Mouse (Mus musculus) testis, adult 2 months (tissue): Measurements from ENCODE around the gene Gm38392. TPM values are rescaled to one million over a fixed set of nuclear protein-coding genes. Genes with fewer than 3 reads are reported as not detected.

ENCODE experiments used
- H3K27ac ChIP-seq: fragments of 200-500 bp; 2 replicates; pipeline ENCODE4 v1.5.1; 2012; ENCODE audit warnings: low read depth, low read length; ENCODE audit not compliant: control insufficient read depth, insufficient read depth
- H3K27me3 ChIP-seq: fragments of 200-500 bp; 2 replicates; pipeline ENCODE4 v1.6.1; 2012; ENCODE audit warnings: mild to moderate bottlenecking, low read length, moderate library complexity; ENCODE audit not compliant: control insufficient read depth, insufficient read depth
- H3K36me3 ChIP-seq: fragments of 200-500 bp; 2 replicates; pipeline ENCODE4 v1.6.1; 2012; ENCODE audit warnings: mild to moderate bottlenecking, low read length; ENCODE audit not compliant: control insufficient read depth, insufficient read depth
- H3K4me1 ChIP-seq: fragments of 200-500 bp; 2 replicates; pipeline ENCODE4 v1.6.1; 2012; ENCODE audit warnings: low read length; ENCODE audit not compliant: control insufficient read depth, insufficient read depth
- H3K4me3 ChIP-seq: fragments of 200-500 bp; 2 replicates; pipeline ENCODE4 v1.5.1; 2012; ENCODE audit warnings: low read depth, mild to moderate bottlenecking, low read length, moderate library complexity, mixed read lengths; ENCODE audit not compliant: control insufficient read depth
- CTCF ChIP-seq: fragments of 200-500 bp; IDR thresholded peaks from 2 replicates; pipeline ENCODE4 v1.5.1; 2012; ENCODE audit warnings: low read depth, mild to moderate bottlenecking, inconsistent platforms, low read length, moderate library complexity; ENCODE audit not compliant: control insufficient read depth, insufficient read depth, insufficient replicate concordance
- POLR2A ChIP-seq: fragments of 200-500 bp; IDR thresholded peaks from 2 replicates; pipeline ENCODE4 v1.6.1; 2012; ENCODE audit warnings: low read depth, mild to moderate bottlenecking, inconsistent platforms, low read length, moderate library complexity; ENCODE audit not compliant: control insufficient read depth
- polyA plus RNA-seq: library from polyadenylated mRNA; depleted of rRNA; stranded (reverse); fragments of >200 nt; gene quantifications from 2 replicates; pipeline ENCODE4 v1.2.3, GENCODE M21; 2012; rRNA removed

The Gm38392 gene
- 2.2 and 2.8 TPM in 2 replicates for polyA plus RNA-seq

DNA sequence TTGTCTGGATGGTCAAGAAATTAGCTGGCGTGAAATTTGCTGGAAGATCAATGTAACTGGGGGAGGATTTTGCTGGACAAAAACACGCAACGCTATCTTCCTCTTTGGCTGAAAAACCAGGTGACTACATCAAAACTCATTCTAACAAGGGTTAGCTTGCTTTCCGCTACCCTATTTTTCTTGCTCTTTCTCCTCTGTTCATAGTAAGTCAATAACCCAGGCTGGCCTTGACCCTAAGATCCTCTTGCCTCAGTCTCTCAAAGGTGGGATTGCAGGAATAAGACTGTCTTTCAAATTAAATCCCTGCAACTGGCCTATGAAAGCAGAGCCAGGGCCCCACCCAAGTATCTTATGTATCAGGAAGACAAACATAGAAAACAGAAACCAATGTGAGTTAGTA is at the start of gene Gm38392:
TSS of gene Gm38392 (minus strand) at position 101 of the 400 bp plus-strand sequence.
- Histone ChIP-seq H3K27ac (no peak within 1 kb of the TSS), H3K27me3 (no peaks in the 10 kb centered on the region), H3K4me3 (no peak within 1 kb of the TSS), H3K4me1 (no peaks in the 10 kb centered on the region), H3K36me3 (peaks cover 1% of the 10 kb centered on the region; the same call in 1 of the 2 replicates)
- TF ChIP-seq POLR2A, result no peak
- TF ChIP-seq CTCF, result no peak

DNA sequence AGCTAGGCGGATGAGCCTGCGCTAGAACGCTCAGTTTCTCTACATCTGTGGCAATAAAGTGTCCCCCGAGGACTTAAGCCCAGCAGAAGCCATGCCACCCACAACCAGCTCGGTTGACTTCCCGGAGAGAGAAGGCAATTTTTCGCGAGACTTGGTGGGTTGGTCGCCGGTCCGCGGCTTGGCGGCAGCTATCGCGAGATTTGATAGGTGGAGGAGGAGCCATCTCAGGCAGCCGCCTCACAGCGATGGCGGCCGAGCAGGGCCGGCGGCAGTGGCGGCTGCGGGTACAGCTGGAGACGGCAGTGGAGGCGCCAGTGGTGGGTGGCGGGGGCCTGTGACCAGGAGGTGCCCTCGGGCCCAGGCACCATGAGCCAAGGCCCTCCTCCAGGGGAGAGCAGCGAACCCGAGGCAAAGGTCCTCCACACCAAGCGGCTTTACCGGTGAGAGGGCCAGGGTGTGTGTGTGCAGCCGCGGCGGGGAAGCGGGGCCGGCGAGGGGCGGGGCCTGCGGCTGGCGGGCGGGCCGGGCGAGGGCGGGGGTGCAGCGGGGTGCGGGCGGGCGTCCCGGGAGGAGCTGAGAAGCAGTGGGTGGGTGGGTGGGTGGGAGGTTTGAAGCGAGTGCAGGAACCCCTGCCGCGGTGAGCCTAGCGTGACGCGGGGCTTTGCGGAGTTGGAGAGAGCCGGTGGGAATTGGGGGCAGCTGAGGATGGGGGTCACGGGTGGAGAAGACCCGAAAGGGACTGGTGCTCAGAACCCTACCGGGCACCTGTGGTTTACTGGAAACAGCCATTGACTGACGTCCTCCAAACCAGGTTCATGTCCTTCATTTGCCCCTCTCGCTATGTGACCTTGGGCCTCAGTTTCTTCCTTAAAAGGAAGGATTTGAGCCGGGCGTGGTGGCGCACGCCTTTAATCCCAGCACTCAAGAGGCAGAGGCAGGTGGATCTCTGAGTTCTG is 49.3 kb upstream of the Gm38392 start, which contains the start of the genes Tmem79 and Smg5:
TSS of gene Tmem79 (minus strand) at position 91 of the 956 bp plus-strand sequence.
TSS of gene Smg5 (plus strand) at position 203 of the 956 bp plus-strand sequence.
- H3K36me3 ChIP-seq, result no peaks in the 10 kb centered on the region; the same call in 1 of the 2 replicates
- peak within 1 kb of the TSS; percentile 99 for H3K4me3 ChIP-seq
- no peaks in the 10 kb centered on the region for H3K27me3 ChIP-seq
- peaks cover 18% of the 10 kb centered on the region for H3K4me1 ChIP-seq
- no peak for TF ChIP-seq CTCF
- peak; percentile 99 for TF ChIP-seq POLR2A
- peak within 1 kb of the TSS; percentile 98 for H3K27ac ChIP-seq

DNA sequence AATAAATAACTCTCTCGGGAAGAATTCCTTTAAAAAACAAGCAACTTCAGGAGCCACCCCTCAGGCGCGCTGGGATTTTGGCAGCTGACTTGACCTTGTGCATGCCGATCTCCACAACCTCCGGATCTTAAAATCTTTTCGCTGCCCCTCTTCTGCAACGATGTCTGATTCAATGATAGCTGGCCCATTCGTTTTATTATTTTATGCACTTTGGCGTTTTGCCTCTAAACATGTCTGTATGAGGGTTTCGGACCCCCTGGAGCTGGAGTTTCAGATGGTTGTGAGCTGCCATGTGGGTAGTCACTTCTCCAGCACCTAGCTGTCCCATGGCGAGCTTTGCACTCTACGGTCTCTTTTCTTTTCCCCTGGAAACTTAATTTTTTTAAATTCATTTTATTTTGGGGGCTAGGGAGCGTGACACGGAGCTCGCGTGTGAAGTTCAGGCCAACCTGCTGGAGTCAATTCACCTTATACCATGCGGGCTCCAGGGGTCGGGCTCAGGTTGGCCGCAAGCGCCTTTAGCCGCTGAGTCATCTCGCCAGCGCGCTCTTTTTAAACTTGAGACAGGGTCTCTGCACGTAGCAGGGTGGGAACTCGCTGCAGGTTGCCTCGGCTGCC is 48.5 kb upstream of the Gm38392 start:
- no peak for TF ChIP-seq POLR2A
- TF ChIP-seq CTCF, result no peak
- Histone ChIP-seq H3K4me1 (peaks cover 18% of the 10 kb centered on the region), H3K27me3 (no peaks in the 10 kb centered on the region), H3K4me3 (peak overlapping the region; percentile 99), H3K27ac (peak overlapping the region; percentile 98), H3K36me3 (no peaks in the 10 kb centered on the region; the same call in 1 of the 2 replicates)

DNA sequence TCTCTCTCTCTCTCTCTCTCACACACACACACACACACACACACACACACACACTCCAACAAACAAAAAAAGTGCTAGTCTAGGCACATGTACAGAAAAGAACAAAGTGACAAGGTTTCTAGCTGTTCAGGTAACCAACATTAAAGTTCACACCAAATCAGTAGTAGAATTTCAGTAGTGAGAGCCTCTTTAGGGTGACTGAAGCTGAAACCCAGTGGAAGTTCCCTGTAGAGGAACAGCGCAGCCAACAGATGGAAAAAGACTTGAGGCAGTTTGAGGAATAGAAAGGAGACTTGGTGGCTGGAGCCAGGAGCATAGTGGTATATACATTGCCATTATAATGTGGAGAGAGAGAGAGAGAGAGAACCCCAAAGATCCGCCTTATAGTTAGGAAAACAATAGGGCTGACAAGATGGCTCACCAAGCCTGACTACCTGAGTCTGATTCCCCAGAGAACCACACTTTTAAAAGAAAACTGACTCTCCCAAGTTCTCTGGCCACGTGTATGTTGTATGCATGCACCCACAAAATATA is 48.0 kb upstream of the Gm38392 start:
- peak overlapping the region; percentile 99; the same call in 1 of the 2 replicates for H3K4me3 ChIP-seq
- TF ChIP-seq CTCF, result no peak
- TF ChIP-seq POLR2A, result no peak
- H3K27ac ChIP-seq, result no peak overlapping the region
- H3K36me3 ChIP-seq, result no peaks in the 10 kb centered on the region; the same call in 1 of the 2 replicates
- no peaks in the 10 kb centered on the region for H3K27me3 ChIP-seq
- peaks cover 18% of the 10 kb centered on the region for H3K4me1 ChIP-seq

DNA sequence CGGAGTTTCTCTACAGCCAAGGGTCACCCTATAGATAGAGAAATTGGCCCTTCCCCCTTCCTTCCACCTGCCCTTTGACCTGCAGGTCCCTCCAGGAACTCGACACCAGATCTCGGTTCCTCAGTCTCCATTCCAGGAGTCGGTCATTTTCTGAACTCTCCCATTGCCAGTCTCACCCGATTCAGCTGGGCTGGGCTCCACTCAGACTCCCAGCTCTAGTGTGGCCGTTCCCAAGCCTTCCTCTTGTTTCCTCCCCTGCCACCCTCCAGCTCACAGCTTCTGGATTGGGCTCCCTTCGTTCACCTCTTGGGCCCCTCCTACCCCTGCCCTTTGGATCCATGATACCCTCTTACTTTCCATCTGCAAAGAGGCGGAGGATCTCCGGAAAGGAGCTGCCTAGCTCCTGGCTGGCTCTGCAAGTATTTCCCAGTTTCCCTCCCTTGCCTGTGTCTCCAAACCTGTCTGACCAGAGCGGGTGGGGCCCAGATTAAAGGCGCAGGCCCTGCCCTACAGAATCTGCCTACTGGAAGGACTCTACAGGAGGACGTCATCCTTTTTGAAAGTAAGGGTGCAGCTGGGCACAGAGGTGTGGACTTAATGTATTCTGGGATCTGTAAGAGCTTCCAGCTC is 47.1 kb upstream of the Gm38392 start:
- Histone ChIP-seq H3K4me1 (peaks cover 24% of the 10 kb centered on the region), H3K27me3 (no peaks in the 10 kb centered on the region), H3K4me3 (no peak overlapping the region), H3K27ac (no peak overlapping the region), H3K36me3 (no peaks in the 10 kb centered on the region)
- TF ChIP-seq POLR2A (no peak), CTCF (no peak)

DNA sequence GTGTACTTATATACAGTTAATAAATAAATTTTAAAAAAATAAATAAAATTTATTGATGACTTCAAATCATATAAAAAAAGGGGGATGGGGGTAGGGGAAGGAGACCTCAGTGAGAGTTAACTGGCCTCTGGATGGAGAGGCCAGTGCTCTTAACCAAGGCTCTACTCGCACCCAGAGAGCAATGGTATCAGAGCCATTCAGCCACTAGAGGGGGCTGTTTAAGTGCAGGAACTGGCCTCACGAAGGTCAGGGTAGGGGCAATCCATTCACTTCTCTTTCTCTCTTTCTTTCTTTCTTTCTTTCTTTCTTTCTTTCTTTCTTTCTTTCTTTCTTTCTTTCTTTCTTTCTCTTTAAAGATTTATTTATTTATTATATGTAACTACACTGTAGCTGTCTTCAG is 44.3 kb upstream of the Gm38392 start:
- H3K36me3 ChIP-seq, result no peaks in the 10 kb centered on the region
- no peaks in the 10 kb centered on the region for H3K27me3 ChIP-seq
- peaks cover 19% of the 10 kb centered on the region for H3K4me1 ChIP-seq
- H3K27ac ChIP-seq, result no peak overlapping the region
- TF ChIP-seq POLR2A (no peak), CTCF (peak; percentile 58; the same call in 1 of the 2 replicates)
- H3K4me3 ChIP-seq, result no peak overlapping the region
